Mouse (Mus musculus) monocyte, adult 2 months (primary cell): ENCODE data around the gene Fam222a.

Source experiments
- DNase-seq, 2 experiments: peaks; one replicate each; pipeline ENCODE4 v3.0.0; 2022; ENCODE audit warnings: low spot score in 2 of 2, low read depth in 1 of 2

Gene Fam222a

DNA sequence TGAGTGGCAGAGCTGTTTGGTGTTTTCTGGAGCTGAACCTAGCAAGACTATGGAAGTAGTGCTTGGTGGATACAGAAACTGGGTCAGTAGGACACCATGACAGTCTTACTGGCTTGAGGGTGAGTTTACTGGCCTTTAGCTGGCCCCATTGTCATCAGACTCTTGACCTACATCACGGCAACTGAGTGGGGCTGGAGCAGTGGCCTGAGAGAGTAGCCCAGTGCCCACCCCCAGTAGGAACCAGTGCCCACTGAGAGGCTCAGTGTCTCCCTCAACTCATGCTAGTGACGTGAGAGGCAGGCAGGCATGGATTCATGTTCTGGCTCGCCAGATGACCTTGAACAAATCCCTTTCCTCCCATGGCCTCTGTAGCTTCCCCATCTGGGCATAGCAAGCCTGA lies 15.2 kb downstream of the Fam222a start:
- DNase-seq: no peak

DNA sequence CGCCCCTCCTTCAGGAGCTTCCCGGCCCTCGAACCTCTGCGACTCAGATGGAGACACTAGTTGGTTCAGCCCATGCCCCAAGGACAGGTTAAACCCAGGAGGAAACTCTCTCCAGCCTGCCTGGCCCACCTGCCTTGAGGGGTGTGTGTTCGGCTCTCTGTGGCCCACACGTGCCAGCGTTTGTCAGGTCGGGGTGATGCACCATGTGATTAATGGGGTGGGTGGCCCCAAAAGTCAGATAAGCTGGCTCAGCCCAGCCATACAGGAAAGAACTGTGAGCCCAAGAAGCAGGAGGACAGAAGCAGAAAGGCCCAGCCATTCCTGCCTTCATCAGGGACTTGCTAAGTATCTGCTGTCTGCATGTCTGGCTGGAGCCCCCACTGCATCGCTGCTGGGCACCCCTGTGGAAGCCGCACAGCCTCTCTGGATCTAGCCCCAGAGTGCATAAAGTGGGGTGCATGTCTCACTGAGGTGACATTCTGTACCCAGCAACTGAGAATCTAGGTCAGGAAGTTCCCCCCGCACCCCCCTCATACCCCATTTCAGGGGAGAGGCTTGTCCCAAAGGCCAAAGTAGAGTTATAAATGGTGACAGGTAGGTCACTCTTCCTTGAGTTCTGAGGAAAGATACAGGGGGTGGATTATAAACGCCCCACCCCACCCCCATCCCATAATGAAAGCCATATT lies 15.8 kb downstream of the Fam222a start:
- DNase-seq: no peak

DNA sequence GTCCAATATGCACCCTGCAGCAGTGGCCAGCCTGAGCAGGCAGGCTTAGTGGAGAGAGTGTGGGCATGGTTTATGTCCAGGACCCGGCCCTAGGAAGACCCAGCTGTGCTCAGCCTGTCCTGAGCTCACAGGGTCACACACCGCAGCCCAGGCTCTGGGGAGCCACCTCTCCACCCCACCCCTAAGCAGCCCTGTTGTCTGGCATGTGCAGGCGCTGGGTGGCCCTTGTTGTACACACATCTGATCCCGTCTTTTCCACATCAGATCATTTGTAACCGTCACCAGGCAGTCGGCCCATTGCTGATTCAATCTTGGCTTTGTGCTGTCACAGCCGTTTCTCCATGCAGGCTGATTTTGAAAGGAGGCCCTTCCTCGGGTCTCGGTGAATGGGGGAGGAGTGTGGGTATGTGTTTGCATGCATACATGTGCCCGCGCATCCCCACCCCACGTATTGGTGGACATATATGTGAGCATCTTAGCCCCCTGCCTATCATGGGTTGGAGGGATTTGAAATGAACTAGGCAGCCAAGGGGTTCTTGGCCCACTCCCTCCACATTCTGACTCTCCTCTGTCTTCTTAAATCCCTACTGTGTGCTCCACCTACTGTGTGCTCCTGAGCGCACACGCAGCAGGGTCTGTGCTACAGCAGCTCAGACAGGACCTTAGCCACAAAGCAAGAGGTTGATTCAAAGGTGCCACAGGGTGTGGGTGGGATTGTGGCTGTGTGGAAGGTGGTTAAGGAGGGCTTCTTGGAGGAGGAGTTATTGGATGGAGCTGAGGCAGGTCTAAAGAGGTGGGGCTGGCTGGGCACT lies 16.7 kb downstream of the Fam222a start:
- DNase-seq: no peak

DNA sequence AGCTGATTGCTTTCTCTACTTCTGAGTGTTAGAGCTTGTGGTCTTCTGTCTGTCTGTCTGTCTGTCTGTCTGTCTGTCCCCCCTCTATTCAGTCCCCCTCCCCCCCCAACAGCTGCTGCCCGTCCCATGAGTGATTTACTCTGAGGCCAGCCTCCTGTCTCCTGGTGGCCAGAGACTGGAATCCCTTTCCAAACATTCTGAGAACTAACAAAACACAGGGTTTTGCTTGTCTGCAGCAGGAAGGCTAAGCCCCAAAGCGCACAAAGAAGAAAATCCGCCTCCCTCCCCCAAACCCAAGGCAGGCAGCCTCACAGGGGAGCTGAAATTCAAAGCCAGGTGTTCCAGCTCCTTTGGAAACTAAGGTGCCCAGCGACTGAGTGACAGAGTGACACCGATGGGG lies 17.9 kb downstream of the Fam222a start:
- no peak for DNase-seq

DNA sequence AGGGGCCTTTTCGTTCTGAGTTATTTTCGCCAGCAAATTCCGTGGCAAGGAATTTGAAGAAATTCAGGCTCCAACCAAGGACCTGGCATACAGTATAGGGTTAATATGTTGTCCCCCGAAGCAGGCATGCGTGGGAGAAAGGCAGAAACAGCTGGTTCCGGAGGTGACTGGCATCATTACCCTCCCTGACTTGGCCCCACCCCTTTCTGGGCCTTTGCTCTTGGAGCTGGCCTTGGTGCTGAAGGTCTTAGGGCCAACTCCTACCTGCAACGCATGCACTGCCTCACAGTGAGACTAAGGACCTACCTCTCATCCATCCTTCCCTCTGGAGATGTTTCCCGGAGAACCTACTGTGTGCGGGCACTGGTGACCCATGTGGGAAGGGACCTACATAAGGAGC lies 20.1 kb downstream of the Fam222a start:
- peak in 1 of 2 experiments; percentile 33 for DNase-seq

DNA sequence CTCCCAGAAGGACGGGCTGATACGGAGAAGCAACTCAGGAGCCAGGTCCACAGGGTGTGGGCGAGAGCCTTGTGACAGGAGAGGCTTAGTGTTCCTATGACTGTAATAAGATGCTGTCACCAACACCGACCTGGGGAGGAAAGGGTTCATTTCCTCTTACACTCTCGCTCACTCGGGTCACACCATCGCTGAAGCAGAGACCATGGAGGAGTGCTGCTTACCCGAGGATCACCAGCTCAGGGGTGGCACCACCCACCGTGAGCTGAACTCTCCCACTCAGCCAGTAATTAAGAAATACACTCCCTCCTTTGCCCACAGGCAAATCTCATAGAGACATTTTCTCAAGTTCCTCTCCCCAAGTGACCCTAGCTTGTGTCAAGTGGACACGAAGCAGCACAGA lies 20.6 kb downstream of the Fam222a start:
- DNase-seq: no peak

DNA sequence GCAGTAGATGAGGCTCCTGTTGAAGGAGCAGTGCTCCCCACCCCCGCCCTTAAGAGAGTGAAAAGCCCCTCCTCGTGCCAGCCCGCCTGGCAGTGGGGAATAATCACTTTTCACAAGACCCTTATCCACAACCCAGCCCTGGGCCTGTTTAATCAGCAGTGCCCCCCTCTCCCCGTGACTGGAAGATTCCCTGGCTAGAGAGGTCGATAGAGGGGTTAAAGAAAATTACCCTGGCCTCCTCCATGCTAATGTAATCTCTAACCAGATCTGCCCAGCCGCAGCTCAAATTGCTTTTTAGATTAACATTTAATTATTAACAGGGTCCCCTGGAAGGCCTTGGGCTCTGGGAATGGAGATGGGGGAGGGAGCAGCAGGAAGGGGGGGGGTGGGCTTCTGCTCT lies 21.2 kb downstream of the Fam222a start:
- no peak for DNase-seq

DNA sequence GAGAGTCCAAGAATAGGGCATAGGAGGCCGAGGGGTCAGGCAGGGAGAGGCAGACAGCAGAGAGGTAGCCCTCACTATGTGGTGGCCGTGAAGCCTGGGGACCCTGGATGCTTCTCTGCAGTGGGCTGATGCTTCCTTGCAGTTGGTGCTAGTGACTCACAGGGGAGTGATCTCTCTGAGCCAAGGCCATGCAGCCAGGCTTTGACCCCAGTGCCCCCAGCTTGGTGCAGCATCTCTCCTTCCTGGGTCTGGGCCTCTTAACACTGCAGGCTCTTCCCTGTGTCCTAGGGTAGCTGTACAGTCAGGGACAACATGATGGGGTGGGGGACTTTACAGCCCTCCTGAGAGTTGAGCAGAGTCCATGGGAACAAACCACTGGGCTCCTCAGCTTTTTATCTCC lies 21.6 kb downstream of the Fam222a start:
- no peak for DNase-seq

DNA sequence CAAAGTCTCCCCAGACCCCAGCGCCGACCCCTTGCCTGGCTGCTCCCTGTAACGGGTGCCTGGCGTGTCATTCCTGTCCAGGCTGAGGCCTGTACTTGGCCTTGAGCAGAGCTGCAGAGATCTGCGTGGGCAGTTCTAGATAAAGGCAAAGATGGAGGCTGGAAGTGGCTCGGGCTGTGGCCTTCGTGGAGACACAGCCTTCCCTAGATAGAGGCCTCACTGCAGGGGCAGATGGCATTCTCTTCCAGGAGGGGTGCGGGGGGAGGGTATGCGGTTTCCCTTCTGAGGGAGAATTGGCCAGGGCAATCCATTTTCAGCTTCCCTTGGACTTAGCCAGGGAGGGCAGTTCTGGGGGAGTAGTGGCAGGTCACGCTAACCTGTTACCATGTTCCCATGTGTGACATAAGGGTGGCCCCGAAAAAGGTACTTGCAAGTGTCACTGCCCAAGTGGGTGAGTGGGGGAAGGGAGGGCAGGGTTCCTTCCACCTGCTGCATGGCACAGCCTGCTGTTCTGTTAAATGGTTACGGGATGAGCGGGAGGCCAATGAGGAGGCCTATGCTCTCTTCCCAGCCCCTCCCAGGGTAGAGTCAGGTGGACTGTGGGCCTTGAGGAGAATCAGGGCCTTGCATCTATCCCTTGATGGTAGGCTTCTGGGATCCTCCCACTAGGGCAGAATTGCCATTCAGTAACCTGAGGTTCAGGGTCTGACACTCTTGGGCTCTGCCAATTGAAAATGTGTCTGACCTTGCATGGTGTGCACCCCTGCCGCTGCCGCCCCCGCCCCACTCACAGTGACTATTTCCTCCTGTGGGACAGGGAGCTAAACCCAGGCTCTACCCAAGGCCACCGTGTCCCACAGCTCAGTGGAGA lies 22.5 kb downstream of the Fam222a start:
- no peak for DNase-seq

DNA sequence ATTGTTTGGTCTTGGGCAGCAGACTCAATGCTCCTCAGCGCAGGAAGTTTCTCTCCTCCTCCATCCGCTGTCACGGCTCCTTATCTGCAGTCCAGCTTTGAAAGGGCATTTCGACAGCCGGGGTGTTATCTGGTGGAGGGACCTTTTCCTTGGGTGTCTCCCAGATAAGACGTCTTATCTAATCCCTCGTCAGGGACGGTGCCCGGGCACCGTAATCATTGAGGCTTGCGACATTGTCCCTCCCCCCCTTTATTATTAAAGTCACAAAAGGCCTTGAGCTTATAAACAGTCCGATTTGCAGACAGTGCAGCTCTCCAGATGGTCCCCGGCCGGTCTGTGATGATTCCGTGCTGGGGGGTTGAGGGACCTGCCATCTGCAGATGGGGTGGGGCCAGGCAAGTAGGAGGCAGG lies 23.3 kb downstream of the Fam222a start:
- DNase-seq: no peak

DNA sequence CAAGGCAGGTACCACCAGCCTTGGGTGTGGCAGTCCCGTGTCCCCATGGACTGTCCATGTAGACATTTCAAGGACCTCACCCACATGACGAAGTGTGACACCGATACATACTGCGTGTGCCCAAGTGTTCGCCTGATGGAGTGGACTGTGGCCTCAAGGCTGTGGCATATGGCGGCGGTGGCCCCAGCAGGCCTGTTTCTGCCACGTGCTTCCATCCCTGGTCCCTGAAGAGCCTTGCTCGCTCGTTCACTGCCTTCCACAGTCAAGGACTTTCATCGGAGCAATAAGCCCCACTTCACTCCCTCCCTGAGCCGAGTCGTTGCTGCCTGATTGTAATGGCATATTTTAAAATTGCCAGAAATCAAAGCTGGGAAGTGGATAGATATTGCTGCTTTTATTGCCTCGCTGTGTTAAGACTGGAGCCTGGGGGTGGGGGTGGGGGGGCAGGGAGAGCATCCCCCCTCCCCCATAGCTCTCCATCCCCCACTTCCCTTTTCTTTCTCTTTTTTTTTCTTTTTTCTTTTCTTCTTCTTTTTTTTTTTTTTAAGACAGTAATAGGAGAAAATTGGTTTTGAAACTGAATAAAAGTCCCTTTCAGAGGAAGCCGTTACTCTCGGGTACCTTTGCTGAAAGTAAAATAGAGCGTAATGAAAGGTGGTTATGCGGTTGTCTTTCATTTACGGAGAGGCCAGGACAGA lies 24.8 kb downstream of the Fam222a start:
- no peak for DNase-seq

DNA sequence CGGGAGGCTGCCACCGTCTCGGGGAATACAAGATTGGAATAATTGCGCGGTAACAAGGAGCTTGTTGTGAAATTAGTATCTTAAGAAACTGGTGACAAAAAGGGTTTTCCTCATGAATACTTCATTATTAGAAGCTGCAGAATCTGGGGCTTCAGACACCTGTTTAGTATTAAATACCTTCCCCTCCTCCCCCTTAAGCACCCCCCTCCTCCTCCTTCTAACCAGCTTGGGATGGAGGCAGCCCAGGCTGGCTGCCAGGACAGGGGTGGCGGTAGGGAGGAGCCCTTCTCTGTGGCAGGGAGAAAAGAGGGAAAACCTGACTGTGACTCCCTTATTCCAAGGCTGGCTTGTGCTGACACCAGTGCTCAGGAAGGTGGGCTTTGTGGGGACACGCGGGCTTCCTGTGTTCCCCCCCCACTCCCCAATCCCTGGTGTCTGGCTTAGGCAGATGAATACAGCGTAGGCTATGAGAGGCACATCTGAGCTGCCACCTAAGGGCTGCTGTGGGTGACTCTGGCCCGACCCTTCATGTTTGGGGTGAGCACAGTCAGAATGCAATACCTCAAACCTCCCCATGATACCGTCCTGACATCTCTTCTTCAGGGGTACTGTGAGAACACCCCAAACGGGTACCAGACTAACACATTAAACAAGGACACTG lies 25.5 kb downstream of the Fam222a start:
- DNase-seq: no peak

DNA sequence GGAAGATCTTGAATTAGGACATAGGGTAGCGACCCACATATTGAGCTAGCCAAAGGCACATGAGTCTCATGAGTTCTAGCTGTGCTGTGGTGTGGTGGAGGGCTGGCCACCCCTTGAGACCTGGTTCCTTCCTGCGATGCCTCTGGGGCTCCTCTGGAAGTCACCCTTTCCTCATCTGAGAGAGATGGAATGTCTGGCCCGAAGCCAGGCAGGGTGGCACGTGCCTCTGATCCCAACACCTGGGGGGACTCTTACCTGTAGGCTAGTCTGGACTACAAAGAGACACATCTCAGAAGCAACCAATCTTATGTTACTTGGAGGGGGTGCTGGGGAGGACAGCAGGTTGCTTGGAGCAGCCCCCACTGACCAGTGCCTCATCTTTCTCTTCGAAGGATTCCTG lies 26.1 kb downstream of the Fam222a start:
- no peak for DNase-seq

DNA sequence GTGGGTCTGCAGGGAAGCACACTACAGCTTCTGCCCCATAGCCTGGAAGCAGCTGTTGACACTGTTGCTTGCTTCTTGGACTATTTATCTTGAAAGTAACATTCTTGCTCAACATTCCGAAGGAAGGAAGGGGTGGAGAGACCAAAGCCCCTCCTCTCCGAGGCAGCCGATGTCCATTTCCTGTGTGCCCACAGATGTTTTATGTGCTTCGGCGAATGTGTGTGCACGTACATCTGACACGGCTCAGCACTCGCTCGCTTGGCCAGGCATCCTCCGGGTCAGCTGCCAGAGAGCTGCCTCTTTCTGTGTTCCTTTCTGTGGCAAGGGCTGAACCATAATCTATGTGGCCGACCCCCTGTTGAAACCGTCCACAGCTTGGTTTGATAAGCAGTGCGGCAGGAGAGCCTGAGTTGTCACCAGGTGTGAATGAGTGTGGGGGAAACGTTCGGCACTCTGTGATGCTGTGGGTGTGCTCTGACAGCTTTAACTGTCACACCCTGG lies 27.0 kb downstream of the Fam222a start:
- DNase-seq: no peak

DNA sequence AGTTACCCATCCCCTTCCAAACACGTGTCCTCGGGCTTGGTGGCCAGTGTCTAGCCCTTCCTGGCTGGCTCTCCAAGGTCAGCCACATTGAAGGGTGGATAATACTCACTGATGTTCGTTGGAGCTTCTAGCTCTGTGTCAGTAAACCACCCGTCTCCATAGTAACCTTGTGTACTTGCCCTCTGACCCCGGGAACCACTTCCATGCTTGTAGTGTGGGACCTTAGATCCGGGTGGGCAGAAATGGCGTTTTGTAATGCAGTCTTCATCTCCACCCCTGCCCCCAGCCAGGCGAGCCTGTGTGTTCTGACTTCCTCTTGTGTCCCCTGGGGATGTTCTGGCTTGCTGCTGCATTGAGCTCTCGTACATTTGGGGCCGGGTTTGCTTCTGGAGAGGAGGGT lies 28.8 kb downstream of the Fam222a start:
- DNase-seq: no peak

DNA sequence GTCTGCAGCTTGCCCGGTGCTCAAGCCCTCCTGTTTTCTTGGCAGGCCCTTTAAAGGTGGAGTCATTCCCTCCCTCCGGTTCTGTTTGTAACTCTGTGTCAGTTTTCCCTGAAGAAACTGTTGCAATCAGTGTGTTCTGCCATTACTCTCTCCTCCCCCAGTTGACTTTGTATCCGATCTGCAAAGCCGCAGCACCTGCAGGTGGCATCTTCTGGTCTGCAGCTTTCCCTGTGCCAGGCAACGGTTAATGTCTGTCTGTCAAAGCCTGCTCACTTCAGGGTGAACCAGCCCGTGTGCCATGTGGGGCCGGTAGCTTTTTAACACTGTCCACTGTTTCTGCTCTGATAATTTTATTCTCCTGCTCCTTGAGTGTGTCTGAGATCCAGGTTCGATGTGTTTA lies 29.4 kb downstream of the Fam222a start:
- no peak for DNase-seq

DNA sequence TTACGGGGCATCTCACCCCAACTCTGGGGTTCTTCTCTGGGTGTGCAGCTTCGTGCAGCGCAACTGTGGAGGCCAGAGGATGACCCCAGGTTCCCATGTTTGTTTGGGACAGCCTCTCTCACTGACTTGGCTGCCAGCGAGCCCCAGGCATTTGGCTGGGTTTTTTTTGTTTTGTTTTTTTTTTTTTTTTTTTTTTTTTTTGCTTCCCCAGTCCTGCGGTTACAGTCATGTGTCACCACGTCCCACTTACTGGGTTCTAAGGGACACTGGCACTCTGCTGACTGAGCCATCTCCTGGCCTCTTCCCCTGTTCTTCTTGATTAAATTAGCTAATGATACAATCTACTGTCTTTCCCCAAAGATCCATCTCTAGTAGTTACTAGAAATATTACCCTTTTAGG lies 29.8 kb downstream of the Fam222a start:
- DNase-seq: no peak

DNA sequence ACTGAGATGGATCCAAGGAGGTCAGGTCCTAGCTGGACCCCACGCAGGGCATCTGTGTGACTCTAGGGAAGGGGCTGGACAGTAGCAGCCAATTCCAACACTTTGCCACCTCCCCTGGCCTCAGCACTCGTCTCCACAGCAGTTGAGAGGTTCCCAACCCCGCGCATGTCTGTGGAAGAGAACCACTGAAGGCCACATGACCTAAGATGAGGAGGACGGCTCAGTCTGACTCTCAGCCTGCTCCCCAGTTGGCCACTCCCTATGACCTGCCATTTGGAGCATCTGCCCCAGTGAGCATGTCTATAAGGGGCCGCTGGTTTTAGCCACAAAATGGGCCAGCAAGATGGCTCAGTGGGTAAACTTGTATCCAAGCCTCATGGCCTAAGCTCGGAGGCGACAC lies 34.2 kb downstream of the Fam222a start:
- DNase-seq: no peak

DNA sequence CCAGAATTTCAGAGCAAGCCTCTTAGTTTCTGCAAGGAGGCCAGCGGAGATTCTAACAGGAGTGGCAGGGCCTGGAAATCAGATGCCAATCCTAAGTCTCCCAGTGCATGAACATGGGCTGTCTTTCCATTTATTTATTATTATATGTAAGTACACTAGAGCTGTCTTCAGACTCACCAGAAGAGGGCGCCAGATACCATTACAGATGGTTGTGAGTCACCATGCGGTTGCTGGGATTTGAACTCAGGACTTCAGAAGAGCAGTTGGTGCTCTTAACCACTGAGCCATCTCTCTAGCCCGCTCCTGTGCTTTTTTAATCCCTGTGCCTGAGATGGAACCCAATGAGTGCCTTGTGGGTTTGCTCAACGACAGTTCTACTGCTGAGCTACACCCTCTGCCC lies 36.2 kb downstream of the Fam222a start:
- no peak for DNase-seq

DNA sequence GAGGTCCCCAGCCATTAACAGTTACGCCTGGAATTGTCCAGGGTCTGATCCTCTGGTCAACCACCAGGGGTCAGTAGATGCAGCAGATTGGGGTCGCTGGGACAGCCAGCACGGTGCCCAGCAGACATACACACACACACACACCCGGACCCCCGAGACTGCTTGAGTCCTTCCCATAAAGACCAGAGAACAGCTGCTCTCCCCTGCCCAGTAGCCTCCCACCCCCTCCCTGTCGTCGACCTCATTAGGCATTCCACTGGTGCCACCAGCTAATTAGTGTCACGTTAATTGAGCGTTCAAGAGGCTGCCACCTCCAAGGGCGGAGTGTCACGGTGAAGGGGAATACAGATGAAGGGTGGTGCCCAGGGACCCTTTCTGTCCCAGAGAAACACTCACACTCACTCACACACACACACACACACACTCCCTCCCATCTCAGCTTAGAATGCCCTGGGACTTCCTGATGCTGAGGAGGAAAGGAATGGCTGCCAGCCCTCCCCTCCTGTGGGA lies 37.0 kb downstream of the Fam222a start:
- no peak for DNase-seq
